Mouse (Mus musculus) kidney, adult 2 months (tissue): ENCODE results near the gene Gm10401. TPM values are rescaled to one million over a fixed set of nuclear protein-coding genes. Genes with fewer than 3 reads are reported as not detected.
A peak's percentile ranks its signal among the peaks of the same experiment; 100 is the strongest.

Source experiments
- DNase-seq: peaks from one replicate; pipeline ENCODE4 v3.0.0; 2021
- H3K27ac ChIP-seq: fragments of 200-500 bp; 2 replicates; pipeline ENCODE4 v1.5.1; 2012; ENCODE audit warnings: low read depth, low read length, control low read depth, inconsistent platforms; ENCODE audit not compliant: insufficient read depth
- H3K27me3 ChIP-seq: fragments of 200-500 bp; replicated peaks from 2 replicates; pipeline ENCODE4 v1.6.1; 2012; ENCODE audit warnings: mild to moderate bottlenecking, moderate library complexity, low read length, inconsistent platforms; ENCODE audit not compliant: control insufficient read depth, insufficient read depth
- H3K36me3 ChIP-seq: fragments of 200-500 bp; 2 replicates; pipeline ENCODE4 v1.6.1; 2012; ENCODE audit warnings: mild to moderate bottlenecking, moderate library complexity, low read length, inconsistent platforms; ENCODE audit not compliant: control insufficient read depth, insufficient read depth
- H3K4me1 ChIP-seq: fragments of 200-500 bp; 2 replicates; pipeline ENCODE4 v1.6.1; 2011; ENCODE audit warnings: low read length; ENCODE audit not compliant: control insufficient read depth, insufficient read depth
- H3K4me3 ChIP-seq: fragments of 200-500 bp; 2 replicates; pipeline ENCODE4 v1.5.1; 2011; ENCODE audit warnings: mild to moderate bottlenecking, low read depth, low read length, control low read depth; ENCODE audit not compliant: insufficient read depth
- CTCF ChIP-seq: fragments of 200-500 bp; conservative IDR thresholded peaks from 2 replicates; pipeline ENCODE4 v1.5.1; 2011; ENCODE audit warnings: low read depth, mild to moderate bottlenecking, control low read depth, low read length, moderate library complexity, mixed read lengths; ENCODE audit not compliant: insufficient read depth, insufficient read length
- POLR2A ChIP-seq: fragments of 200-500 bp; IDR thresholded peaks from one replicate; pipeline ENCODE4 v1.6.1; 2011; ENCODE audit warnings: low read depth, low read length, control low read depth
- WGBS: fragments of 180-500 bp; shearing (Covaris S2); methylation state at CpG from one replicate; pipeline ENCODE4 v1.1.7; 2018; 5-methylcytosine and 5-hydroxymethylcytosine counted together
- polyA plus RNA-seq: library from polyadenylated mRNA; depleted of rRNA; stranded (reverse); fragments of >200 nt; gene quantifications from 2 replicates; pipeline ENCODE4 v1.2.3, GENCODE M21; 2012; rRNA removed

Gene Gm10401
- polyA plus RNA-seq = not detected in 2 replicates

DNA sequence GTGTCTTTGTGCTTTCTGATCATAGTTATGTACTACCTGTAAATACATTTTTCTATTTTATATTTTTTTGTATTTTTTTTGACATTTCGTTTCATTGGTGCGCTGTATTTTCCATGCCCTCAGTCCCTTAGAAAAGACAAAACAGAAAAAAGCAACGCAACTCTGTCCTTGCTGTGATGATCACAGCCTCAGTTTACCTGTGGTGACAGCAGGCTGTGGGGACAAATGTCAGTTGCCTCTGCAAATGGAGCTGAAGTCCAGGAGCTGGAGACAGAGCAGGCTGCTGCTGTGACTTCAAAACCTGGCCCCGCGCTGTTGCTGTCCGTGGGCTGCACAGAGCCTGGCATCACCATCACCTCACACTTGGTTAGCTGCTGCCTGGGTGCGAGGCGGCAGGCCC is at the start of gene Gm10401:
TSS of gene Gm10401 (minus strand) at position 101 of the 400 bp plus-strand sequence.
- TF ChIP-seq POLR2A (no peak), CTCF (no peak)
- Histone ChIP-seq H3K4me3 (no peak within 1 kb of the TSS), H3K4me1 (no peaks in the 10 kb centered on the region), H3K27ac (no peak within 1 kb of the TSS), H3K27me3 (no peaks in the 10 kb centered on the region), H3K36me3 (no peaks in the 10 kb centered on the region)
- WGBS = 94% methylated on average over 8 of the region's 8 CpGs
- no peak for DNase-seq

DNA sequence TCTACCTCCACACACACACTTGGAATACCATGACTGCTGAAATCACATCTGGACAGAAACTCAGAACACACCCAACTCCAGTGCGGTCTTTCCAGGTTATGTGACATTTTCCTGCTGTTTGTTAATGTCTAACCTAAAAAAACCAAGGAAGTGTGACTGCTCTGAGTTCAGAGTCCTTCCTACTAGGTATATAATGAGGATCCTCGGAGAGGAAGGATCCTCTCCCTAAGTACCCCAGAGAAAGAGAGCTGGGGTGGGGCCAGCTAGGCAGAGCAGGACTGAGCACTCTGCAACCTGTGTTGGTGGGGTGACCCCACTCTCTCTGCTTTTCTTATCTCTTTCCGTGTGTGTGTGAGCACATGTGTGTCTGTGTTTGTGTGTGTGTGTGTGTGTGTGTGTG is 49.3 kb upstream of the Gm10401 start:
- TF ChIP-seq POLR2A = no peak
- no peak for TF ChIP-seq CTCF
- WGBS = 39% methylated on average over 3 of the region's 3 CpGs
- Histone ChIP-seq H3K4me3 (no peak overlapping the region), H3K27ac (peak overlapping the region; percentile 61; the same call in 1 of the 2 replicates), H3K27me3 (no peaks in the 10 kb centered on the region), H3K36me3 (peaks cover 7% of the 10 kb centered on the region; the same call in 1 of the 2 replicates), H3K4me1 (peaks cover 43% of the 10 kb centered on the region)
- DNase-seq = peak; percentile 70

DNA sequence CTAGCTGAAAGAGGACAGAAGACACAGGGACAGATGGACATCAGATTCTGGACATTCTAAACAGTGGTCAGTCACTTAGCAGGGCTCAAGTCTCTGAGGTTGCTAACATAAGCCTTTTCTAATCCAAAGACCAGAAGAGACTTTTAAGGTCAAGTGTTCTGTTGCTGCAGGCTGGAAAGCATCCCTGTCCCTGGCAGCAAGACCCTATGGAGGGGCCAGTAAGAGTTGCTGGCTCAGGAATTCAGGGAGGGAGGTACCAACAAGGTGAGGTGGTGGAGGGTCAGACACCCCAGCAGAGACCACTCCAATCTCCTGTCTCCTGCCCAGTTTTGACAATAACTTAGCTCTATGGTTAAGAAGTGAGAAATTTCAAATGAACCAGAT is 48.6 kb upstream of the Gm10401 start:
- Histone ChIP-seq H3K27me3 (no peaks in the 10 kb centered on the region), H3K4me1 (peaks cover 38% of the 10 kb centered on the region), H3K27ac (no peak overlapping the region), H3K4me3 (no peak overlapping the region), H3K36me3 (peaks cover 7% of the 10 kb centered on the region; the same call in 1 of the 2 replicates)
- TF ChIP-seq POLR2A = no peak
- TF ChIP-seq CTCF = no peak
- no peak for DNase-seq

DNA sequence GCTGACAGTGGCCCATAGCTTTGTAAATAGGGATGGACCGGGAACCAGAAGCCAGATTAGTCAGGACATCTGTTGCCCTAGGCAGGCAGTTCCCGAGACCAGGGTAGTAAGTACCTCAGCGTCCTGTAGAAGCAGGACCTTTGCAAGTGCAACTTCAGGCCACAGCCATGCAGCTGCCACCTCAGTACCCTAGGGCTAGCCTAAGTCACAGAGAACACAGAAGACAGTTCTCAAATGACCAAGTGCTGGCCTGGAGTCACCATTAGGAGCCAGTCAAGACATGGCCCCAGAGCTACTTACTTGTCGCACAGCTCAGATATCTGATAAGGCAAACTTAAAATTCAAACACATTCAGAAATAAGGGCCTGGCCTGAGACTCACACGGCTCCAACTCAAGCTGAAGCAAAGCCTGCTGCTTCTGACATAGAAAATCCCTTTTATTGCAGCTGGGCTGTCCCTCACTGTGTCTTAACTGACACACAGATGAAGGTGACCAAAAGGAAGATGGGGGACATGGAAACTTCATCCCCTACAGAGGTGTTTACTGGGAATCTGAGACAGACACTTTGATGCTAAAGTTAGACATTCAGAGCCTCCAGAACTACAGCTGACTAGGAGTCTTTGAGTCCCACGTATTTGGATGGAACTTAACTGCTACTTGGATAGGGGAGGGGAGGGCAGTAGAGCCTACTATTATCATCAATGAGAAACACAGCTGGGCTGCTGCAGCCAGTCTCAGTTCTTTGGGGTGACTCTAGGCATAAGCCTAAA is 48.1 kb upstream of the Gm10401 start:
- Histone ChIP-seq H3K36me3 (peaks cover 7% of the 10 kb centered on the region; the same call in 1 of the 2 replicates), H3K4me3 (no peak overlapping the region), H3K4me1 (peaks cover 35% of the 10 kb centered on the region), H3K27ac (peak overlapping the region; percentile 27; the same call in 1 of the 2 replicates), H3K27me3 (no peaks in the 10 kb centered on the region)
- TF ChIP-seq POLR2A (no peak), CTCF (no peak)
- DNase-seq = no peak
- 62% methylated on average over 6 of the region's 6 CpGs for WGBS

DNA sequence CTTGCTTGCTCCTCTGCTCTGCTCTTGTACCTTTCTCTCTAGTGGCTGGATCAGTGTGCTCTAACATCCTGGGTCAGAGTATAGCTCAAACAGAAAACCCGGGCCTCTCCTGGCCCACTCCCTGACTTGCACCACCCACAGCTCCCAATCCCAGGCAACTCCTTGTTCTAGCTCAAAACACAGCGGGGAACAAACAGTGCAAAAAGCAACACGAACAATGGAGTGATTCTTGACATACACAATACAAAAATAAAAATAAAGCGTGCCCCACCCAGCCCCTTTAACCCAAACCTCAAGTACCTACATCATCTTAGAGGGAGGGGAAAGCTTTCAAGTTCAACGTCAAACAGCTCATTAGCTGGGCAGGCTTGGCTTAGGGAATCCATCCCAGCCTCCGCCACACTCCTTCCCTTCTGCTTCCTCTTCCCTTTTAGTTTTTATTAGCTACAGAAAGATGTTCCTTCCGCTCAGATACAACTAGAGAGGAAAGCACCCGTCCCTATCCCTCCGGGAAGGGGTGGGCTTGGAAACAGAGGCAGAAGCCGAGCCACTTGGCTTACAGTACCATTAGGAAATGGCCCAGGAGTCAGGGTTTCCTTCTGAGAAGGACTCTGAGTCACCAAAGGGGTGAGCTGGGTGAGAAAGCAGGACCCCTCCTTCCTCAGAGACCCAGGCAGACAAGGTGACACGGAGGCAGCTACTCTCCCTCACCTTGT is 47.3 kb upstream of the Gm10401 start:
- Histone ChIP-seq H3K4me3 (no peak overlapping the region), H3K4me1 (peaks cover 27% of the 10 kb centered on the region), H3K36me3 (peaks cover 7% of the 10 kb centered on the region; the same call in 1 of the 2 replicates), H3K27ac (peak overlapping the region; percentile 27; the same call in 1 of the 2 replicates), H3K27me3 (no peaks in the 10 kb centered on the region)
- peak; percentile 49 for DNase-seq
- TF ChIP-seq POLR2A = no peak
- no peak for TF ChIP-seq CTCF
- 69% methylated on average over 11 of the region's 11 CpGs for whole genome bisulfite sequencing

DNA sequence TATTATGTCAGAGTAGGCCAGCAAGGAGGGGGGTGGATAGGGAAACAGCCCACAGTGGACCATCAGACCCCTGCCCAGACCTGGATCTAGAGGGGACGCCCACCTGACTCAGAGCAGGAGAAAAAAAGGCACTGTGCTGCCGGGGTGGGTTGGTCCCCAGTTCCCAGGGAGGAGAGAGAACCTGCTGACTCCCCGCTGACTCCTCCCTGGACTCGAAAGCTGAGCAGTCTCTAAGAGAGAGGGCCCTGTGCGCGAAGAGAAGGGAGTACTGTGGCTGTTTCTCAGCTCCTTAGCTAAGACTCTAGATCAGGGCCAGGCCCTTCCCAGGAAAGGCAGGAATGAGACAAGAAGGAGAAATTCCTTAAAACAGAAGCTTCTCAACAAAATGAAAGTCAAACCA is 46.4 kb upstream of the Gm10401 start:
- TF ChIP-seq CTCF (no peak), POLR2A (no peak)
- no peak for DNase-seq
- no peaks in the 10 kb centered on the region for H3K27me3 ChIP-seq
- no peak overlapping the region for H3K4me3 ChIP-seq
- H3K27ac ChIP-seq = no peak overlapping the region
- H3K36me3 ChIP-seq = peaks cover 5% of the 10 kb centered on the region; the same call in 1 of the 2 replicates
- WGBS = 70% methylated on average over 6 of the region's 6 CpGs
- H3K4me1 ChIP-seq = peaks cover 19% of the 10 kb centered on the region

DNA sequence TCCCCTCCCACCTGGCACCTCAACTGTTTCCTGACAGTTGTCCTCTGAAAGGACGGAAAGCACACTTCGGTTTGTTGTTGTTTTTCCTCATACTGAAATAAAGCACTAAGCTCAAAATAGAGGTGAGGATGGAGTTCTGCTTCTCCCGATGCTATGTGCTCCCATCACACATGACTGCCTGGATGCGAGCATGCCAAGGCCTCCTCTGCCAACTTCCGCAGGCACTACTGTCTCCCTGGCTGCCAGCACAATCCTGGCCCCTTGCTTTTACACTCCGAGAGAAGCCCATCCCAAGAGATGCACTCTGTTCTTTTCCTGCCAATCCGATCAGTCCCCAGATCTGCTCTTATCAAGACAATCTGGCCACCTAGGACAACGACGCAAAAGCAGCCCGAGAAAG is 45.5 kb upstream of the Gm10401 start:
- H3K36me3 ChIP-seq = peaks cover 5% of the 10 kb centered on the region; the same call in 1 of the 2 replicates
- H3K4me3 ChIP-seq = no peak overlapping the region
- TF ChIP-seq POLR2A (no peak), CTCF (no peak)
- 51% methylated on average over 10 of the region's 10 CpGs for WGBS
- H3K27me3 ChIP-seq = no peaks in the 10 kb centered on the region
- peak; percentile 38 for DNase-seq
- peak overlapping the region; percentile 5; the same call in 1 of the 2 replicates for H3K27ac ChIP-seq
- H3K4me1 ChIP-seq = peaks cover 16% of the 10 kb centered on the region
